Mouse (Mus musculus): ENCODE data around the gene Nqo2. TPM values are rescaled to one million over a fixed set of nuclear protein-coding genes. Genes with fewer than 3 reads are reported as not detected.
A peak's percentile ranks its signal among the peaks of the same experiment; 100 is the strongest.

The Nqo2 gene
- total RNA-seq, 2 experiments from 2014 or later, result 5.3 to 7.1 TPM

GRCm38 (mm10) chr13:33989625-33990024, 25.1 kb downstream of the Nqo2 start:
- no peak for DNase-seq (ENCODE audit: low spot score in 2 of 2)

- DNase-seq (ENCODE audit: low spot score in 2 of 2), result peak; percentile 37 to 70
Observed at GRCm38 (mm10) chr13:33995197-33995596, 30.7 kb downstream of the Nqo2 start.

- peak; percentile 86 to 90 for DNase-seq (ENCODE audit: low spot score in 2 of 2)
Observed at GRCm38 (mm10) chr13:34002058-34003006, 37.8 kb downstream of the Nqo2 start, which contains the start of the genes Ripk1 and Serpinb6a. Gene Ripk1, plus strand, starts transcription at chr13:34002363. Gene Serpinb6a, minus strand, starts transcription at chr13:34002794.

GRCm38 (mm10) chr13:34003058-34003457, 38.6 kb downstream of the Nqo2 start:
- no peak for DNase-seq (ENCODE audit: low spot score in 2 of 2)

GRCm38 (mm10) chr13:34007234-34007633, 42.7 kb downstream of the Nqo2 start:
- DNase-seq (ENCODE audit: low spot score in 2 of 2), result no peak

DNA sequence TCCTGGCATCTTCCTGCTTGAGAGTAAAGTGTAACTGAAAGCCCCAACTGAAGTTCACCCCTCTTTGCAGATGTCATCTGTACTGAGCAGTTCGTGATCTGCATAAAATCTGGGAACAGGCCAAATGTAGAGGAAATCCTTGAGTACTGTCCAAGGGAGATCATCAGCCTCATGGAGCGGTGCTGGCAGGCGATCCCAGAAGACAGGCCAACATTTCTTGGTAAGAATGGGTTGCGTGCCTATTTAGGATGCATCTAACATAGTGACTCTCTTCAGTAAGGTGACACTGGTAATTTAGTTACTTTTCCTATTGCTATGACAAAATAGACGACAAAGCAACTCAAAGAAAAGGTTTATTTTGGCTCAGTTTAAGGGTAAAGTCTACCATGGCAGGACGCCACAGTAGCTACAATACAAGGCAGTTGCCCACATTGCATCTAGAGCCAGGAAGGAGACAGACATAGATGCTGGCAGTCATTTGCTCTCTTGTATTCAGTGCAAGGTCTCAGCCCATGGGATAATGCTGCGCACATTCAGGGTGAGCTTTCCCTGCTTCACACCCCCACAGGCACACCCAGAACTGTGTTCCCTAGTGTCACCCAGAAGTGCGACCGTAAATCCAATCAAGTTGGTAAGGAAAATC, 52.6 kb downstream of the Nqo2 start:
- DNase-seq (ENCODE audit: low spot score in 2 of 2), result no peak

GRCm38 (mm10) chr13:34018521-34018920, 54.0 kb downstream of the Nqo2 start:
- no peak for DNase-seq (ENCODE audit: low spot score in 2 of 2)

- DNase-seq (ENCODE audit: low spot score in 2 of 2), result no peak
Observed at GRCm38 (mm10) chr13:34021998-34022397, 57.5 kb downstream of the Nqo2 start.

- DNase-seq (ENCODE audit: low spot score in 2 of 2), result no peak
Observed at GRCm38 (mm10) chr13:34032041-34032440, 67.6 kb downstream of the Nqo2 start.

GRCm38 (mm10) chr13:34035424-34035823, 70.9 kb downstream of the Nqo2 start:
- DNase-seq (ENCODE audit: low spot score in 2 of 2), result no peak

- no peak for DNase-seq (ENCODE audit: low spot score in 2 of 2)
Observed at GRCm38 (mm10) chr13:34036726-34037125, 72.2 kb downstream of the Nqo2 start.

GRCm38 (mm10) chr13:34037172-34038055, 72.9 kb downstream of the Nqo2 start, which contains the start of gene Bphl:
Gene Bphl, plus strand, starts transcription at chr13:34037597.
- DNase-seq (ENCODE audit: low spot score in 2 of 2), result peak; percentile 90 to 95

DNA sequence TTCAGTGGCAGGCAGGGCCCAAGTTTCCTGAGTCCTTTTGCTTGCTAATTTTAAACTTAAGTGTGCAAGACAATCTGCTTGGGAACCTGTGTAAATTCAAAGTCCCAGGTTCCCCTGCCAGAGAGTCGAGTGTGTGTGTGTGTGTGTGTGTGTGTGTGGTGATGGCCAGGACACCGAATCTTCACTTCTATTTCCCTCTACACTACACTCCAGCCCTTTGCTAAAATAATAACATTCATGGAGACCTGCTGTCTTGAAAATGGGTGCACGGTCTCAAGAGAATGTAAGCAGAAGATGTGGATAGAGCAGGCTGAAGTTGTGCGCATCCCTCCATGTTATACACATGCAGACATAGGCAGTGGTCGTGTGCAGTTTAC, 73.6 kb downstream of the Nqo2 start:
- DNase-seq (ENCODE audit: low spot score in 2 of 2), result no peak

Other genes starting within 250 kb of the Nqo2 start
- gene Serpinb6e, start 121.3 kb upstream of the Nqo2 start, total RNA-seq (2021), result not detected
- gene Serpinb6c, start 59.0 kb upstream of the Nqo2 start, total RNA-seq (2021), result under 1 TPM; 0.38 to 0.58 TPM
- gene Ripk1, start 37.7 kb downstream of the Nqo2 start, total RNA-seq (2021), result 1 to 10 TPM; 7.7 to 8.2 TPM
- gene Serpinb6a, start 38.1 kb downstream of the Nqo2 start, total RNA-seq (2021), result 10 to 100 TPM; 45.3 to 49.5 TPM
- 10 to 100 TPM; 39.3 to 46.4 TPM for gene Bphl, start 72.9 kb downstream of the Nqo2 start, total RNA-seq (2021)
- 1,000 to 10,000 TPM; 2,027 to 2,125 TPM for gene Tubb2a, start 113.3 kb downstream of the Nqo2 start, total RNA-seq (2021)
- 100 to 1,000 TPM; 703 to 790 TPM for gene Tubb2b, start 165.8 kb downstream of the Nqo2 start, total RNA-seq (2021)
- gene Psmg4, start 198.3 kb downstream of the Nqo2 start, total RNA-seq (2021), result 10 to 100 TPM; 26.1 to 33.6 TPM

Data from layer of hippocampus, postnatal 14 days (tissue).